Mouse (Mus musculus) fibroblast of lung, adult 2 months (primary cell): ENCODE measurements around the gene Plxnb1.

ENCODE experiments used
- DNase-seq: peaks from one replicate; pipeline ENCODE4 v3.0.0-alpha.2; 2011; ENCODE audit warnings: low read depth

Gene Plxnb1

DNA sequence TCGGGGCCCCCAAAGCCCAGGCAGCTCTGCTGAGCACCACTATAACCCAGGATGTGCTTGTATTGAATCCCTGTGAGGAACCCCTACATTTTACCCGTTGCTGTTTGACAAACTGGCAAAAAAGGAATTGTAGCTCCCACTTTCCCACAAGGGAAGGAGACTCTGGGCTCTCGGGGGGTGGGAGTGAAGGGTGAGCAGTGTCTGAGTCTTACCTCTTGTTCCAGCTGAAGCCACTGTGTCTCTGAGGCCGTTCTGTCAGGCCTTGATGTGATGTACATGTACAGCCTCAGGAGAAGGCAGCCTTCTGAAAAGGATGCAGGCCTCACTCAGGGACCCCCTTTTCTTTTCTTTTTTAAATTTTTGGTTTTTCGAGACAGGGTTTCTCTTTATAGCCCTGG, 34.3 kb upstream of the Plxnb1 start:
- no peak for DNase-seq

DNA sequence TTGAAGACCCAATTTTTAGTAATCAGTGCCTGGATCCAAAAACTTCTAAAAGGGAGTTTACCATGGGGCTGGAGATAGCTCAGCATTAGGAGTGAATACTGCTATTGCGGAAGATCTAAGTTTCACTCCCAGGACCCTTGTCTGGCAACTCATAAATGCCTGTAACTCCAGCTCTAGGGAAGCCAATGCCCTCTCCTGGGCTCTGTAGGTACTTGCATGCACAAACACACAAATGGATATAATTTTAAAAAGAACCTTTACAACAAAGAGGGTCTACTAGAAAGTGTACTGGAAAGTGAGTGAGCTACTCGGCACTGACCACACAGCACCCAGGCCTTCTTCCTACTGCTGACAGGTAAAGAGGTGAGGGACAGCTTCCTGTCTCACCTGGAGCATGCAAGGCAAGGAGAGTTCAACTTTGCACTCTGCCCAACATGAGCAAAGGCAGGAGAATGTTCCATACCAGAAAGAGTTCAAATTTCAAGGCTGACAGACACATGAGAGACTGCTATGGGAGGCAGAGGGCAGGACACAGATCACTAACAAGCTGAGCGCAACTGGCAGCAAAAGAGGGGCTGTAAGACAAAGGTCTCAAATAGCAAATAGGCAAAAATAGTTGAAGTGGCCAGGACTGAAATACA, 27.0 kb upstream of the Plxnb1 start:
- no peak for DNase-seq

DNA sequence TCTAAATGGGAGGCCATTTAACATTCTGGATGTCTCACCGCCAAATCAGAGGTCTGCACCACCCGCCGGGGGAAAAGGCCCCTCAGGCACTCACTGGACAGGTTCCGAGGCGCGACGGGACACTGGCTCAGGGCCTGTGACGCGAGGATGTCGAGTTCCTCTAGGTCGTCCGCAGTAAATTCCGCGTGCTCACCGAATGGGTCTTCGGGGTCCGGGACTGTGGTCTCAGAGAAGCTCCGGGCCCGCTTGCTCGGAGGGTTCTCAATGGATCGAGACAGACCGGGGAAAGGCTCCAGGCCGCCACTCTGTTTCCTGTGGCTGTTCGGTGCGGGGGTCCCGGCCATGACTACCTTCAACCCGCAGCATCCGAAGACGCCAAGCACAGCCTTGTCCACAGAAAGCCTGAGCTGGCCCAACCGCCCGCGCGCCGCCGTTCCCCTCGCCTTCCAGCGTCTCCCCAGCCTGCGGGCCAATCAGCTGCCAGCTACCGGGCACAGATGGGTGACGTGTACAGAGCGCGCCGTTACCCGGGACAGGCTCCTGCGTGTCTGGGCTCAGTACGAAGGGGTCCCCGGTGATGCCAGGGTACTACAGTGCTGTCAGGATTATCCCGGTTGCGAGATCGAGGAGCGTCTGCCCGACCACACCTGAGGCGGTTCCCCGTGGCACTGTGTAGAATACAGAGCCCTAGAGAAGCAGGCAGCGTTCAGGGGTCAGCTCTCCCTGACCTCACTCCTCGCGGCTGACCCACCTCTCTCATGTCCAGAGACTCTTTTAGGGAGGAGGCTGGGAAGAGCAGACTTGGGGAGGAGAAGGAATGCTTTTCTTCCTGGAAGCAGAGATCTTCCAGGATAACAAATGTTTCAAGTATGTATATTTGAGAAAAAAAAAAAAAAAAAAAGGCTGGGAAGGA, 21.3 kb upstream of the Plxnb1 start, which contains the start of gene Atrip:
Gene Atrip (minus strand): TSS at position 464 of the 913 bp plus-strand sequence.
- DNase-seq, result no peak

DNA sequence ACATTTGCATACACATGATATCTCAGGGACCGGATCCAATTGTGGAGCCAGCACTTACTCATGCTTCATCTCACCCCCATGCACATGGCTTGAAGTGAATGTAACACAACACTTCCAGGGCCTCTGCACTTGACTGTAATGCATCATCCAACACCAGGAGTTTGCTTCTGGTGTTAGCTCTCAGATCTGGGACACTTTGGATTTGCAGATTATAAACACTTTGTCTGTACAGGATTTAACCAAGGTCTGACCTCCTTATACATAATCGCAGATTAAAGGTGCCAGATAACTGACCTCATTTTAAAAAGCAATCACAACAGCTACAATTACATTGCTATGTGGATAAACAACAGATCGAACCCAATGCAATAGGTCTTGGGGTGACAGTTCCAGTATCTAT, 14.7 kb upstream of the Plxnb1 start:
- DNase-seq, result no peak

DNA sequence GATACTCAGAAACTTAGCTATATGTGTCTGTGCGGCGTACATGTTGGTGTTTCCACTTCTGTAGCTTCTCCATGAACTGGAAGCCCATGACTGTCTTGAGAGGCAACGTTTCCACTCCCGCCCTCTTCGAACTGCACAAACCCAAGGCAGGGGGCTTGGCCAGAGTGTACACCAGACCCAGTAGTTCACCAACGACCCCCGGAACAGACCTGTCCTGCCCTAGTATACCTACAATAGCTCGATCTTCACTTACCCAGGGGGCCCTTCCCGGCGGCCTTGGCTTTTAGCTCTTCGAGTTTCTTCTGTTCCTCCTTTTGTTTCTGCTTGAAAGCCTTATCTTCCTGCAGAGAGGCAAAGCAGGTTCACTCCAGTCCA, 13.5 kb upstream of the Plxnb1 start:
- no peak for DNase-seq

DNA sequence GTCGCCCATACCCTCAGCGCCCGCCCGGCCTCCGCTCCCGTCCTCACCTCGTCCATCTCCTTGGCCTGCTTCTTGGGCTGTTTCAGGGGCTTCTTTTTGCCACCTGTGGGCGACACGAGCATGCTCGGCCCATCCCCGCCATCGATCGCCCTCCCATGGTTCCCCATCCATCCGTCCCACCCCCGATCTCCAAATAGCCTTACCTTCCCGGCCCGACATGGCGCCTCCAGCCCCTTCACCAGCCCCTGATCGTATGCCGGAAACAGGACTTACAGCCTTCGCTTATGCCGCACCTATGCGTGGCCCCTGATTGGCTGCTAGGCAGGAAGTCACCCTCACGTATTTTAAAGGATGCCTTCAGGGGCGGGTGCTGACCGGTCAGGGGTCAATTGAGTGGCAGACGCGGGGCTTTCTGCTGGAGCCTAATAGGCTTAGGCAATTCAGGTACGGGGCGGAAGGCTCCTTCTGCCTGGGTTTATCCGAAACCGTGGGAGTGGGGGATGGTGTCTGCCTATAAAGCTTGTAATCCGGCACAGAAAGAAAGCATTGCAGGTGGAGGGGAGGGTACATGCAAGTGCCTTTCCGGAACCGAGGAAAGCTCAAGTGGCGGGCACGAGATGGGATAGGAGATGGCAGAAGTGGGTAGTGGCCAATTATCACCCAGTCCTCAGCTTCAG, 12.9 kb upstream of the Plxnb1 start, which contains the start of the genes Ccdc51 and Tma7:
Gene Ccdc51 (plus strand): TSS at position 370 of the 677 bp plus-strand sequence.
Gene Tma7 (minus strand): TSS at position 464 of the 677 bp plus-strand sequence.
- no peak for DNase-seq

DNA sequence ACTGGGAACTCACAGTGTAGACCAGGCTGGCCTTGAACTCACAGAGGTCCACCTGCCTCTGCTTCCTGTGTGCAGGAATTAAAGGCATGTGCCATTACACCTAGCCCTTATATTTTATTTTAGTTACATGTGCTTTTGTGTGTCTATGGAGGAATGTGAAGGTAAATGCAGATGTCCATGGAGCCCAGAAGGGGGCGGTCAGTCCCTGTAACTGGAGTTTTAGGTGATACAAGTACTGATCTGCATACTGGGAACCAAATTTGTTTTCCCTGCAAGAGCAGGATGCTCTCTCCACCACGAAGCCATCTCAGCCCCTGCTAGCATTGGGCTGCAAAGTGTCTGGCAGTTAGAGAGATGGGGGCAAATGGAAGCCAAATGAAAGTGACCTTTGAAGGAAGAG, 10.3 kb upstream of the Plxnb1 start:
- no peak for DNase-seq

DNA sequence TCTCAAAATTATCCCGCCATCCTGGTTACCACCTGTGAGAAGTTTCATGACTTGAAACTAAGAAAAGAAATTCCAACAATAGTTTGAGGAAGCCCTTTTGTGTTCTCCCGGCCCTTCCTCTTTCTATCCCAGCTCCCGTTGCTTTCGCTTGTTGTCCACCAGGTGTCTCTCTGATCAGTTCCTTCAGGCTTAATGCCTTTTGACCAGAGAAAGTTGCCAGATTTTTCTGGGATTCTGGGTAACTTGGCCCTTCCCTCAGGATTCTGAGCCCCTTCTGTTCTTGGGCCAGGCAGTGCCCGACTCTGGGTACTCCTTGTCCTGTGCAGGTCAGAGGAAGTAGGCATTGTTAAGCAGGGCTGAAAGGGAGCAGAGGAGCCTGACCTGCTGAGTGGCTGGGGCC, 7.2 kb upstream of the Plxnb1 start:
- DNase-seq, result no peak

DNA sequence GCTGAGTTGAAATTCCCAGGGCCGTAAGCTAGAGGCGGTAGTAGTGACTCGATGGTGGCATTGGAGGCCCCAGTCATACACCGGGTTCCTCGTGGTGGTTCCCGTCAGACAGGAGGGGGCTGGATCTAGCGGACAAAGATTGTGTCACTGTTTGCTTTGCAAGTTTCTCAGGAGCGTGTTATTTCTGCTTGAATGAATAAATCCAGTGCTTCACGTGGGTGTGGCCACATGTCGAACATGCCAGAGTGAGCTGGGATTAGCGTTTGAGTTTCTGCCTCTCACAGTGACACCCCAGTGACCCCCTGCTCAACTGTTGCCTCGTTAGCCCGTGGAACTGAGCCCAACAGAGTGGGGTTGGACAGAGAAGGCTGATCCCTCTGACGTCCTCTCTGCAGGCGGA, 4.7 kb upstream of the Plxnb1 start:
- DNase-seq, result no peak

DNA sequence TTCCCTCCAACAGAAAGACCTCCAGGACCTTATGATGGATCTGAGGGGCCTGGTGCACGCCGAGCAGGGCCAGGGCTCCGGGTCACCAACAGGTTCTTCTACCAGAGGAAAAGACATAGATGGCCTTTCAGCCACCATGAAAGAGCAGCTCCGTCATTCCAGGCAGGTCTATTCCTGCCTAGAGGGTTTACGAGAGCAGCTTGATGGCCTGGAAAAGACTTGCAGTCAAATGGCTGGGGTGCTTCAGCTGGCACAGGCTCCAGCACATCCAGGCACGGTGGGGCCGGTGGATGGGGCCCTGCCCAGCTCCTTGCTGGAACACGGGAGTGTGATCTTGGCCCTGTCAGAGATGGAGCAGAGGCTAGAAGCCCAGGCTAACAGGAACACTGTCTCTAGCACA, 3.4 kb upstream of the Plxnb1 start:
- DNase-seq, result no peak

DNA sequence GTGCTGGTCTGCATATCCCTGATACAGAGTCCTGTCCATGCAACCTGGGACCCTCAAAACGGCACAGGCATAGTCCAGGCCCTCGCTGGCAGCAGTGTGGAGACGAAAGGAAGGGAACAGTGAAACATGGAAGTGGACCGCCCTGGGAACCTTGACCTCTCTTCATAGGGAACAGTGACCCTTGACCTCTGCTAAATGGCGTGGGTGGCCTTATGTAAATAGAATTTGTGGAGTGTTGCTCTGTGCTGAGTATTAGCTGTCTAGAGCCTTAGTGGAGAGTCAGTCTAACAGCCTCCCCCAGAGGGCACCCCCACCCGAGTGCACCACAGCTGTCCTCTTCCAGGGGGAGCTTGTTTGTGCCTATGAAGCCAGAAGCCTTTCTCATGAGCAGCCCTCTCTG, 2.4 kb upstream of the Plxnb1 start:
- no peak for DNase-seq

DNA sequence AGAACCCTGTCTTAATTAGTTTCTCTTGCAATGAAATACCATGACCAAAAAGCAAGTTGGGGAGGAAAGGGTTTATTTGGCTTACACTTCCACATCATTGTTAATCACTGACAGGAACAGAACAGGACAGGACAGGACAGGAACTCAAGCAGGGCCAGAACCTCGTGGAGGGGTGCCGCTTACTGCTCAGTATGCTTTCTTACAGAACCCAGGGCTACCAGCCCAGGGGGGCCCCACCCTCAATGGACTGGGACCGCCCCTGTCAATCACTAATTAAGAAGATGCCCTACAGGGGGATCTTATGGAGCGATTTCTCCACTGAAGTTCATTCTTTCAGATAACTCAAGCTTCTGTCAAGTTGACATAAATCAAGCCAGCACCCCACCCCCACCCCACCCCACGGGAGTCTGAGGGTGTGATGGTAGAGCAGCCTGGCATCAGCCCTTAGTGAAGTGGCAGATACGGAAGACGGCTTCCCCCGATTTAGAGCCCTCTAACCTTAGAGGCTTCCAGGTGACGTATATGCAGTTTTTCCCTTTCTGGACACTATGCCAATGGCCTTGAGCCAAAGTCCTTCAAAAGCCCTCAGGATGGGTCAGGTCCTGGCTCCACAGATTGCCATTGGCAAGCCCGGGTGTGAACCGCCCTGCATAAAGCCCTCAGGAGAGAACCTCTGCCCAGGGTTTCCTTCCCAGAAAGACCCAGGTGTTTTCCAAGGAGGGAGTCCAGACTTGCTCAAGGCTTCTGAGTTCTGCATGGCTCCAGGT, 1.2 kb upstream of the Plxnb1 start:
- no peak for DNase-seq

DNA sequence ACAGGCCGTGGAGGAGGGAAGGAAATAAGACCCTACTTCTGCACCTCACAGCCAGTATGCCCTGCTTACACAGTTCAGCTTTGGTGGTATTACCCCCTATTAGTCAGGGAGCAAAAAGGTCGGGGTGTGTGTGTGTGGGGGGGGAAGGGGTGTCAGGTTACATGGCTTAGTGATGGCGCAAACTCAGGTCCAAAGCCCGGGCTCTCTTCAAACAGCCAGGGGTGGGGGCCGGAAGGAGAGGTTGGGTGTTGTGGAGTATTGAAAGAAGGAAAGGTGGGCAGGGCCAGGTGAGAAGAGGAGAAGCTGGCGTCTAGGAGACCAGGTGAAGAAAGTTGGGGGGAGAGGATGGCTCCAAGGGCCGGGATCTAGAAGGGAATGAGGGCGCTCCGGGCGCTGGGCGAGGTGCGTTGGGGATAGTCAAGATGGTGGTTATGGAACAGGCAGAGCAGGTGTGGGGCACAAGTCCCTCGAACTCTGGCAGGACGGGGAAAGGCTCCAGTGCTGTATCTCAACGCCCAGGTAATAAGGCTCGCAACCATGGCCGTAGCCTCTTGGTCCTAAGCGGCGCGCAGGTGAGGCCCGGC, 544 bp upstream of the Plxnb1 start:
- no peak for DNase-seq

DNA sequence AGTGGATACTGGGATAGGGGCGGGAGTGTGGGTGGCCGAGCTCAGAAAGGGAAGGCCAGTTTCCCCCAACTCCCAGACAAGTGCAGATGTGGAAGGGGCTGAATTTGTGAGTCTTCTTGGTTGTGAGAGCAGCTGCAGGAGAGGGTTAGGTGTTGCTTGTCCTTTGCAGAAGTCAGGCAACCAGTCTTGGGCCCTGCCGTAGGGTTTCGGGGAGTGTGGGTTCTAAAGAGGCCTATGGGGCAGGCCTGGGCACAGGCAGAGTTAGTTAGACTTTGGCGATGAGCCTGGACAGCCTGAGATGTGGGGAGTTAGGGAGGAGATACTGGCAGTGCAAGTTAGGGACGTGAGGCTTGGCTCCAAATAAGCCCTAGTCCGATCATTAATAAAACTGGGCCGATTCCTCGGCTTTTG, 1.1 kb downstream of the Plxnb1 start:
- DNase-seq, result no peak

DNA sequence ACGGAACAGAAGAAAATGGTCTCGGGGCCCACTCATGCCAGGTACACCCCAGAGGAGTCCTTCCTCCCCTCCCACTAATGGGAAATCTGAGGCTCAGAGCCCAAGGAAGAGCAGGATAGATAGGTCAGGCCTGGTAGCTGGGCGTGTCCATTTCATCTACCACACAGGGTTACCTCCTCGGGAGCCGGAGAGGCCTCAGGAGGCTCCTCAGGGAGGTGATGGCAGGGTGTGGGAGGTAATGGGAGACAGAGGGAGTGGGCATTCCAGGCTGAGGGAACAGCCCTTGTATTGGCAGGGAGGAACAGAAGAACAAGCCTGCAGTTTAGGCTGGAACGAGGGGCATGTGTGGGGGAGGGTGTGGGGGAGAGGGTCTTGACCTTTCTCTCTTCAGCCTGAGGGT, 1.7 kb downstream of the Plxnb1 start:
- no peak for DNase-seq

DNA sequence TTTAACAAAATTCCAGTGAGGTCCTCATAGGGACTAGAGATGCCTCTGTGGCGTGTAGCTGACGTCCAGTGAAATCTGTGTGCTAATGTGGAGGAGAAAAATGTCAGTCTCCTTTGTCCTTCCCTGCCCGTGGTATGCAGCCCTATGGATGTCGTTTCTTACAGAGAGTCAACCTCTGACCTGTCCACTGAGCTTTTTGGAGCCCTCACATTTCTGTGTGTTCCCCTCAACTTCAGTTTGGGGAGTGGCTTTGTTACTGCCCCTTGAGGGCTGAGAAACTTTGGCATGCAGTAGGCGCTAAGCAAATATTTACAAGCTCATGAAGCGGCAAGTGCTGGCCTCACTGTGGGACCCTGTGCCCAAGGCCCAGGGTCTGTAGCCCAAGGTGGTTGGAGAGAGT, 2.1 kb downstream of the Plxnb1 start:
- no peak for DNase-seq

DNA sequence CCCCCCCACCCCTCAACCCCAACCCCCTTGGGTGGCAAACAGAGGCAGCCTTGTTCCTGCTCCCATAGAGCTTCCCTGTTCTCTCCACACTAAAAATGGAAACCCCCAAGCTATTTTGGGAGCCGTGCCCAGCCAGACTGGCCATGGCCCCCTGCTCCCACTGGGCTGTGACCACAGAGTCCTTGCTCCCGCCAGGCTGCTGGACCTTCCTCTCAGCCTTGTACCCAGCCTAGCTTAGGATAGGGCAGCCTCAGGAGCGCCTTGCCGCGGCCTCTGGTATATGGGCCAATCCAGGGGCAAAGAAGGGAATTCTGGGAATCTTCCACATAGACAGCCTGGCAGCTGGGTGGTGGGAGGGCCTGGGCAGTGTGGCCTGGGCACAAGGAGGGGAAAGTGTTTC, 2.6 kb downstream of the Plxnb1 start:
- DNase-seq, result peak; percentile 68

DNA sequence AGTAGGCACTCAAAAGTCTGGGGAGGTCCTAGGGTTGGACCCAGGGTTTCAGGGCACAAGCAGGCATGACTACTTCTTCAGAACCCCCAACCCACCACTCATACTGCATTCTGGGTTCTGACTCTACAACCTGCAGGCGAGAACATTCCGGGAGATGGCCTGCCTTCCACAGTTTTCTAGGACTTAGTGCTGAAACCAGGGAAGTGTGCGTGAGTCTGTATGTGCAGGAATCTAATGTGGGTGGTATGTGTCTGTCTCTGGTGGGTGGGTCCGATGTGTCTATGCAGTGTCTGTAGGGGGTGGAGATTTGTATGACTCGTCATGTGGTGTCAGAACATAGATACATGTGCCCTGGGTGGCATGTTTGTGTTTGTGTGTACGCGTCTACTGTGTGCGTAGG, 3.2 kb downstream of the Plxnb1 start:
- DNase-seq, result no peak

DNA sequence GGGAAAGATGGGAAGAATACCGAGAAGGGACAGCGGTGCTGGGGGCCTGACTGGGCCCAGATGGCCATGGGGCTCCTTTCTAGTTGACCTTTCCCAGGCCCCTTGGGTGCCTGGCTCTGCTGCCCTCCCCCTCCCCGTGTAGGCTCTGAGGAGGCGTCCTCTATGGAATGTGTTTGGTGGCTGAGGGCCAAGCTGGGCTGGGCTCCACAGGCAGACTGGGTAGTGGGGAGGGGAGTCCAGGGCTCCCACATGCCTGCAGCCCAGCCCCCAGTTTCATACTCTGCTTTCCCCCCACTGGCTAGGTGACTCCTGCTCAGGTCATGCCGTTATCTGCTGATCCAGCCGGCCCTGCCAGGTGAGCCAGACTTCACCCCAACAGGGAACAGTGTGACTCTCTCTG, 3.8 kb downstream of the Plxnb1 start:
- DNase-seq, result no peak

DNA sequence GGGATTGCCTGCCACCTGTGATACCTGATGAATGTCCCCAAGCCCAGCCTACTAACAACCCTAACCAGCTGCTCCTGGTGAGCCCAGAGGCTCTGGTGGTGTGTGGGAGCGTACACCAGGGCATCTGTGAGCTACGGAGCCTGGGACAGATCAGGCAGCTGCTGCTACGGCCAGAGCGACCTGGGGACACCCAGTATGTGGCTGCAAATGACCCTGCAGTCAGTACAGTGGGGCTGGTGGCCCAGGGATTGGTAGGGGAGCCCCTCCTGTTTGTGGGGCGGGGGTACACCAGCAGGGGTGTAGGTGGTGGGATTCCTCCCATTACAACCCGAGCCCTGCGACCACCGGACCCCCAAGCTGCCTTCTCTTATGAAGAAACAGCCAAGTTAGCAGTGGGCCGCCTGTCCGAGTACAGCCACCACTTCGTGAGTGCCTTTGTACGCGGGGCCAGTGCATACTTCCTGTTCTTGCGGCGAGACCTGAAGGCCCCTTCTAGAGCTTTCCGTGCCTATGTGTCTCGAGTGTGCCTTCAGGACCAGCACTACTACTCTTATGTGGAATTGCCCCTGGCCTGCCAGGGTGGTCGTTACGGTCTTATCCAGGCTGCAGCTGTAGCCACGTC, 5.2 kb downstream of the Plxnb1 start:
- DNase-seq, result no peak

DNA sequence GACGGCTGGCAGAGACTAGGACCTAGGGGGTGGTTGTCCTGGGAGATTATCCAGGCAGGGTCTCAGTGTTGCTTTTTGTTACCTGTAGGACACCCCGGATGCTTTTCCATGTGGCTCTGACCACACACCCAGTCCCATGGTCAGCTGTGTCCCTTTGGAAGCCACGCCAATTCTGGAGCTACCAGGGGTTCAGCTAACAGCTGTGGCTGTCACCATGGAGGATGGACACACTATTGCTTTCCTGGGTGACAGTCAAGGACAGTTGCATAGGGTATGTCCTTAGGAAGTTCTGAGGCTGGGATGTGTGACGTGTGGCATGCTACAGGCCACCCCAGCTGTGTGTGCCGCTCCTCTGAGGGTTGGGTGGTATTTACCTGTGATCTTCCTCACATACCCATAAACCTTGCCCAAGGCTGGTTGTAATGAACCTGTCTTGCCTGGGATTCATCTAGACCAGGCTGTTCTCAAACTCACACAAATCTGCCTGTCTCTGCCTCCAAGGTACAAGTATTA, 6.8 kb downstream of the Plxnb1 start:
- no peak for DNase-seq
